Mouse (Mus musculus) midbrain, embryonic 11.5 days (tissue): ENCODE measurements at regions not wholly inside any gene's neighbourhood (a gene's known extent, or its start where the extent isn't known, plus 50 kb on each side); places are given as distances from the start of the nearest gene placed in this dataset.

Source experiments
- ATAC-seq: fragments of 200-750 bp; cut with Nextera tagmentation; 2 replicates; pipeline ENCODE4 v1.8.0; 2017; ENCODE audit warnings: moderate TSS enrichment, moderate library complexity; ENCODE audit not compliant: low FRiP score
- DNase-seq: peaks from one replicate; pipeline ENCODE4 v3.0.0; 2015; ENCODE audit warnings: low spot score; ENCODE audit errors: missing footprints
- H3K27ac ChIP-seq: fragments of 300-500 bp; sonication (generic); 2 replicates; pipeline ENCODE4 v1.5.1; 2014; ENCODE audit warnings: low read depth, low read length
- H3K27me3 ChIP-seq: fragments of 300-500 bp; sonication (generic); 2 replicates; pipeline ENCODE4 v1.6.1; 2014; ENCODE audit warnings: mild to moderate bottlenecking, low read length, moderate library complexity, mixed read lengths; ENCODE audit not compliant: control insufficient read depth, insufficient read depth
- H3K36me3 ChIP-seq: fragments of 300-500 bp; sonication (generic); 2 replicates; pipeline ENCODE4 v1.6.1; 2014; ENCODE audit warnings: mild to moderate bottlenecking, low read length, moderate library complexity, mixed read lengths; ENCODE audit not compliant: control insufficient read depth, insufficient read depth
- H3K4me1 ChIP-seq: fragments of 300-500 bp; sonication (generic); 2 replicates; pipeline ENCODE4 v1.6.1; 2014; ENCODE audit warnings: low read length; ENCODE audit not compliant: control insufficient read depth, insufficient read depth
- H3K4me2 ChIP-seq: fragments of 300-500 bp; sonication (generic); 2 replicates; pipeline ENCODE4 v1.6.1; 2014; ENCODE audit warnings: mild to moderate bottlenecking, moderate library complexity
- H3K4me3 ChIP-seq: fragments of 300-500 bp; sonication (generic); 2 replicates; pipeline ENCODE4 v1.5.1; 2014; ENCODE audit warnings: low read depth, low read length
- H3K9ac ChIP-seq: fragments of 300-500 bp; sonication (generic); 2 replicates; pipeline ENCODE4 v1.6.1; 2014; ENCODE audit warnings: low read length
- H3K9me3 ChIP-seq: fragments of 300-500 bp; sonication (generic); 2 replicates; pipeline ENCODE4 v1.6.1; 2016; ENCODE audit warnings: low read length; ENCODE audit not compliant: control insufficient read depth
- WGBS: fragments of 180-500 bp; shearing (Covaris S2); extraction: QIAGEN DNeasy Blood & Tissue Kit; methylation state at CpG from one replicate; pipeline ENCODE4 v1.1.7; 2014; 5-methylcytosine and 5-hydroxymethylcytosine counted together

DNA sequence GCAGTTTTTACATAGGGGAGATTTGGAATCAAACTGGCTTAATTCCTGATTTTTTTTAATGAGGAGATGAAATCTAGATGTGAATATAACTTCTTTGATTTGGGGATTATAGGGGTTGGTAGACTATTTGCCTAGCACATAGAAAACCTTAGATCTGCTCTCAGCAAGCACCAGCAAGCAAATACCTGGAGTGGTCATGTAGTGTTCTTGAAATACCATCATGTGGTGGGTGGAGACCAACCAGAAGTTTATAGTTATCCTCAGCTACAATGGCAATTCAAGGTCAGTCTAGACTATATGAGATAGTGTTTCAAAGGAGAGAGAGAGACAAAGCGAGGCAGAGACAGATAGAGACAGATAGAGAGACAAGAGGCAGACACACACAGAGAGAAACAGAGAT lies 94.1 kb upstream of the Klf6 start:
- WGBS: 88% methylated on average over 1 of the region's 1 CpGs
- DNase-seq (no peak), ATAC-seq (no peak)
- no peak overlapping the region for H3K4me2 ChIP-seq
- H3K27me3 ChIP-seq: no peaks in the 10 kb centered on the region
- no peak overlapping the region for H3K9ac ChIP-seq
- no peaks in the 10 kb centered on the region for H3K4me1 ChIP-seq
- H3K36me3 ChIP-seq: no peaks in the 10 kb centered on the region
- H3K4me3 ChIP-seq: no peak overlapping the region
- H3K9me3 ChIP-seq: no peaks in the 10 kb centered on the region
- no peak overlapping the region for H3K27ac ChIP-seq

DNA sequence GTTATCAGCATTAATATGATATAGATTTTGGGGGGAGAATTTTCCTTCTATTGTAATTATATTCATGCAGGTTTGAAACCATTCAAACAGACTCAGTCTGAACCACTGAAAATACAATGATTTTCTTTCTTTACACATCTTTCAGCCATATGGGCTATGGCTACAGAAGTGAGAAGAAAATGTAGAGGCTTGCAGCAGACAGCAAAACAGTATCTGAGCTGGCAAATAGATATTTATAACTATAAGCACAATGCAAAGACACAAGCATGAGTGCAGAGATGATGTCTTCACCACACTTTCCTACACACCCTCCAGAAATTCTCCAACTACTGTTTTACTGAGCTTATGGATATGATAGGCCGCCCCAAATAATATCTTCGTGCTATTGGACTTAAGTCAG lies 92.6 kb upstream of the Klf6 start:
- Histone ChIP-seq H3K36me3 (no peaks in the 10 kb centered on the region), H3K27me3 (no peaks in the 10 kb centered on the region), H3K9me3 (no peaks in the 10 kb centered on the region), H3K4me2 (no peak overlapping the region), H3K9ac (no peak overlapping the region), H3K4me1 (no peaks in the 10 kb centered on the region), H3K4me3 (no peak overlapping the region), H3K27ac (no peak overlapping the region)
- DNase-seq: no peak
- WGBS: 88% methylated on average over 2 of the region's 2 CpGs
- no peak for ATAC-seq

- no peak for ATAC-seq
- no peak for DNase-seq
- Histone ChIP-seq H3K4me3 (no peak overlapping the region), H3K4me2 (no peak overlapping the region), H3K36me3 (no peaks in the 10 kb centered on the region), H3K27me3 (no peaks in the 10 kb centered on the region), H3K9me3 (no peaks in the 10 kb centered on the region), H3K4me1 (no peaks in the 10 kb centered on the region), H3K9ac (no peak overlapping the region), H3K27ac (no peak overlapping the region)
- WGBS: 88% methylated on average over 7 of the region's 7 CpGs
These were observed 91.7 kb upstream of the Klf6 start for GRCm38 (mm10) chr13:5769283-5770260.

- no peak for DNase-seq
- Histone ChIP-seq H3K9ac (no peak overlapping the region), H3K4me1 (no peaks in the 10 kb centered on the region), H3K9me3 (no peaks in the 10 kb centered on the region), H3K36me3 (no peaks in the 10 kb centered on the region), H3K27me3 (no peaks in the 10 kb centered on the region), H3K4me3 (no peak overlapping the region), H3K27ac (no peak overlapping the region), H3K4me2 (no peak overlapping the region)
- WGBS: 89% methylated on average over 3 of the region's 3 CpGs
- ATAC-seq: no peak
These were observed 87.5 kb upstream of the Klf6 start for GRCm38 (mm10) chr13:5773811-5774210.

DNA sequence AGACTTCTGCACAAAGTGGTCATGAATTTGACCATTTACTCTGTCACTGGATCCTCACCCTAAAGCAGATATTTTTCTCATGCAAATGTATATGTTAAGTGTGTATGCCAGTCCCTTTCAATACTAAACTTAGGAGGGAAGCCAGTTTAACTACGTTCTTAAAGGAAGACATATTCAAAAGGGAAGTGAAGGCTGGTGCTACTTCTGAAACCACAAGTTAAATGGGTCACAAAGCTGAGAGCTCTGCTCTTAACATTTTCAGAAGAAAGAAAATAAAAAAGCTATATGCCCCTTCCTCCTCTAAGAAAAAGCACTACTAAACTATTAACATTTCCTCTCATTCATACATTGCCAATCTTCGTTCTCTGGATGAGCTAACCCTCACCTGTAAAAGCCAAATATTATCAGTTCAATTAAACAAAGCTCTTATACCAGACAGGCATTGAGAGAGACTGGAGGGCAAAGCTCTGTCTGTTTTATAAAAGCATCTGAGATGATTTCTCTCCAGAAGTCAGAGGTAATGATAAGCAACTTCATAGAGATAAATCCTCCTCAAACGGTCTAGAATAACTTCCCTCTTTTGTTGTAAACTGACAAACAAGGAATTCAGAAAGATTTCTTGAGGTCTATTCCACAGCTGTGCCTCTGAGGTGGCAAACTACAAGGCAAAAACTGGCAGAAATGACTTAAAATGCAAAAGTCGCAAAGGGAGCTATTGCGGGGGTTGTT lies 82.7 kb upstream of the Klf6 start:
- 75% methylated on average over 5 of the region's 5 CpGs for WGBS
- H3K9ac ChIP-seq: no peak overlapping the region
- H3K4me3 ChIP-seq: no peak overlapping the region
- H3K4me2 ChIP-seq: no peak overlapping the region
- H3K4me1 ChIP-seq: no peaks in the 10 kb centered on the region
- no peak overlapping the region for H3K27ac ChIP-seq
- DNase-seq: no peak
- no peaks in the 10 kb centered on the region for H3K9me3 ChIP-seq
- H3K27me3 ChIP-seq: no peaks in the 10 kb centered on the region
- ATAC-seq: no peak
- no peaks in the 10 kb centered on the region for H3K36me3 ChIP-seq

DNA sequence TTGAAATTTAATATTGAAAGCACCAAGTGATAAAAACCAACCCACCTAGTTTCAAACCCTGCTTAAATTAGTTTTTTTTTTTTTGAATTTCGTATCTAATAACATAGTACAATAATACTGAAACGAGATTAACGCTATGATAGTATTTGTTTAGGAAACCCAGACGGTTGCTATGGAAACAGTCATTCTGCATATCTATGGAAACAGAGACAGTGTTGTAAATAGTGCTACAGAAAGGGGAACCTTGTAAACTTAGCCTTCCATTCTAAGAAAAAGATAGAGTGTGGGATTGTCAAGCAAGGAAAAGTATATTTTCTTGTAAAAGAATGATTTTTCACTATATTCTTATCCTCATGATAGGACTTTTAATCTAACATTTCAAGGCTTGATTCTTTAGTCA lies 81.9 kb upstream of the Klf6 start:
- no peak overlapping the region for H3K9ac ChIP-seq
- no peaks in the 10 kb centered on the region for H3K4me1 ChIP-seq
- no peak overlapping the region for H3K4me2 ChIP-seq
- no peak overlapping the region for H3K27ac ChIP-seq
- H3K4me3 ChIP-seq: no peak overlapping the region
- H3K36me3 ChIP-seq: no peaks in the 10 kb centered on the region
- no peaks in the 10 kb centered on the region for H3K27me3 ChIP-seq
- ATAC-seq (no peak), DNase-seq (no peak)
- 42% methylated on average over 4 of the region's 4 CpGs for WGBS
- H3K9me3 ChIP-seq: no peaks in the 10 kb centered on the region

DNA sequence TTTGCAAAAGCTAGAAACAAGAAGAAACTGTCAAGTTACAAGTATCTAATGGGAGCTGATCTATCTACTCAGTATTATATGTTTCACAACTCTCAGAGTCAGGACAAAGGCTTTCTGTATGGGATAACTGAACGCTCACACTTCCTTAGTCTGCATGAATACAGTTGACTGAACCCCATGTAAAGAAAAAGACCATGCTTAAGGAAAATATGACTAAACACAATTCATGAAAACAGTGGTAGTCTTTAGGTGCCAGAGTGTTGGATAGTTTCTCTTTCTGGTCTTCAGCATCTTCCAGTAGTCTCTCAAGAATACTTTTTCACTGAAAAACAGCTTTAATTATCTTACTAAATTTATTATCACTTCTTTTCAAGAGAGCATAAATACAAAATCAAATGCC lies 78.7 kb upstream of the Klf6 start:
- WGBS: 90% methylated on average over 1 of the region's 1 CpGs

DNA sequence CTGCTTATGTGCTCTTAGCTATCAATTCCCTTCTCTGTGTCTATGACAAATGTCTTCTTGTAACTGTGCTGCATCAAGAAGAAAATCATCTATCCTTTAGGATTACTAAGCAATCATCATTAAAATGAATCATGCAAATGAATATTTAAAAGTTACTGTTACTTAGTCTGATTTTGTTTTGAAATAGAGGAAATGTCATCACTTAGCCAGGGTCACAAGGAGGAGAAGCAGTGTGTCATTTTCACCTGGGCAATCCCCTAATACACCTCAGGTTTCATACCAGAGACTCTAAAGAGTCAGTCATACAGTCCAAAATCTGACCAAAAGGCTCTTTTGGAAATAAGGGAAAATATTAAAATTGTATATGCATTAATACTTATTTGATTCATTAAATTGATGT lies 74.2 kb upstream of the Klf6 start:
- no peak for DNase-seq
- Histone ChIP-seq H3K9ac (no peak overlapping the region), H3K4me2 (no peak overlapping the region), H3K27me3 (no peaks in the 10 kb centered on the region), H3K27ac (no peak overlapping the region), H3K9me3 (no peaks in the 10 kb centered on the region), H3K4me1 (no peaks in the 10 kb centered on the region), H3K4me3 (no peak overlapping the region), H3K36me3 (no peaks in the 10 kb centered on the region)
- ATAC-seq: no peak

More for the DNA sequence above, 78.7 kb upstream of the Klf6 start:
- DNase-seq (no peak), ATAC-seq (no peak)
- Histone ChIP-seq H3K4me2 (no peak overlapping the region), H3K27ac (no peak overlapping the region), H3K36me3 (no peaks in the 10 kb centered on the region), H3K9me3 (no peaks in the 10 kb centered on the region), H3K4me3 (no peak overlapping the region), H3K9ac (no peak overlapping the region), H3K27me3 (no peaks in the 10 kb centered on the region), H3K4me1 (no peaks in the 10 kb centered on the region)

- ATAC-seq (no peak), DNase-seq (no peak)
- no peaks in the 10 kb centered on the region for H3K27me3 ChIP-seq
- H3K36me3 ChIP-seq: no peaks in the 10 kb centered on the region
- H3K9ac ChIP-seq: no peak overlapping the region
- WGBS: 87% methylated on average over 3 of the region's 3 CpGs
- H3K4me1 ChIP-seq: no peaks in the 10 kb centered on the region
- no peaks in the 10 kb centered on the region for H3K9me3 ChIP-seq
- no peak overlapping the region for H3K4me3 ChIP-seq
- no peak overlapping the region for H3K4me2 ChIP-seq
- no peak overlapping the region for H3K27ac ChIP-seq
These were observed 72.0 kb upstream of the Klf6 start for GRCm38 (mm10) chr13:5789302-5789701.
